Mouse (Mus musculus): Measurements from ENCODE around the gene Lcor. TPM values are rescaled to one million over a fixed set of nuclear protein-coding genes. Genes with fewer than 3 reads are reported as not detected.

The Lcor gene
- total RNA-seq, 4 experiments from 2014 or later: 18.7 to 21.9 (median 20.4) TPM

DNA sequence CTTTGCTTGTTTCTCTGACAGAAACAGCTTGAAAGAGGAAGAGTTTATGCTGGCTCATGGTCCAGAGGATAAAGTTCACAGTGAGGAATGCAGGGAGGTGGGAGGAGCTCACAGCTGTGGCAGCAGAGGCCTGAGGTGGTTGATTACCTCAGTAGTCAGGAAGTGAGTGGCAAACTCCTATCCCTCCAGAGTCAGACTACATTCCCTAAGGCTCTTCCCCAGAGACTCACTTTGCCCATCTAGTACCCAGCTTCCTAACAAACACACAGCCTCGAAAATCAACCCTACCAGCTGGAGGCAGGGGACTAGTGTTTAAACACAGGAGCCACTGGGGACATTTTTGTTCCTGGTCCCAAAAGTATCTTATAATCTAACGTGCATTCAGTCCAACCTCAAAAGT lies 7.5 kb upstream of the Lcor start:
- DNase-seq (ENCODE audit: low spot score in 2 of 2): no peak

- DNase-seq (ENCODE audit: low spot score in 2 of 2): no peak
Observed at GRCm38 (mm10) chr19:41476530-41477249, 5.7 kb upstream of the Lcor start.

GRCm38 (mm10) chr19:41481030-41481886 lies 1.2 kb upstream of the Lcor start:
- DNase-seq (ENCODE audit: low spot score in 2 of 2): peak; percentile 19 to 25

DNA sequence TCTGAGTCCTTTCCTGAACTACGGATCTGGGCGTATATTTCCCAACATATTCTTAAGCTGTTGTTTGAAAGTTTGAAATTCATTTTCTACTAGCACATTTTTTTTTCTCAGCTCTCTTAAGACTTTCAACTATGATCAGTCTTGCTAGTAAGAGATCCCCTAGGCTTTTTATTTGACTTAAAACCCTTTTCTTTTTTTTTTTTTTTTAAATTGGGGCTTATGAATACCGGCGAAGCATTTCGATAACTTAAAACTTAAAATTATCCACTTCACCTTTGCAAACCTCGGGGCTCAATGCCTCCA lies 599 bp upstream of the Lcor start:
- DNase-seq (ENCODE audit: low spot score in 2 of 2): no peak

GRCm38 (mm10) chr19:41482909-41483444 lies 540 bp downstream of the Lcor start:
- DNase-seq (ENCODE audit: low spot score in 2 of 2): peak; percentile 51 to 52

DNA sequence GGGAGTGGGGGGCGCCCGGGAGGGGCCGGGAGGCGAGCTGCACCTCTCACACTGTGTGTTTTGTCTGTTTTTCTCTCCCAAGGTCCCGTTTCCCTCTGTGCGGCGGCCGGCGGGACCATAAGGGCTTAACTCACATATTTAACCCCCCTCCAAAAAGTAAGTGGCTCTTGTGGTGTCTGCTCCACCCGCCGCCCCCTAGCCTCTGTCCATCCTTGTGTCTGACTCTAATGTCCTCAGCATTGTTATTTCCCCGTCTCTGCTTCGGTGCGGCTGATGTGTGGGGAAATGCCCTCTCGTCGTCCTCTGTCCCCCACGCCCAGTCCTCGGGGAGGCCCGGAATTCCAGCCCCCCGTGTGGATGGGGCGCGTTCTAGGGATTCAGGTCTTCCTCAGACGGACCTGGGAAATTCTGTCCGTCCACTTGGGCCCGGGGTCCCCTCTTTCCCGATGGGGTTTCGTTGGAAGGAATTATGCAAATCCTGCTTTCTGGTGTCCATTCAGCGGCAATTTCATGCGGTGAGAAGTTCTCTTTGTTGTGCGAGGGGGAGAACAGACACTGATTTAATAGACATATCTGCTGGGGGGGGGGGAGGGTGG lies 1.1 kb downstream of the Lcor start:
- peak; percentile 12 for DNase-seq (ENCODE audit: low spot score in 2 of 2)

GRCm38 (mm10) chr19:41484361-41484760 lies 1.9 kb downstream of the Lcor start:
- DNase-seq (ENCODE audit: low spot score in 2 of 2): no peak

DNA sequence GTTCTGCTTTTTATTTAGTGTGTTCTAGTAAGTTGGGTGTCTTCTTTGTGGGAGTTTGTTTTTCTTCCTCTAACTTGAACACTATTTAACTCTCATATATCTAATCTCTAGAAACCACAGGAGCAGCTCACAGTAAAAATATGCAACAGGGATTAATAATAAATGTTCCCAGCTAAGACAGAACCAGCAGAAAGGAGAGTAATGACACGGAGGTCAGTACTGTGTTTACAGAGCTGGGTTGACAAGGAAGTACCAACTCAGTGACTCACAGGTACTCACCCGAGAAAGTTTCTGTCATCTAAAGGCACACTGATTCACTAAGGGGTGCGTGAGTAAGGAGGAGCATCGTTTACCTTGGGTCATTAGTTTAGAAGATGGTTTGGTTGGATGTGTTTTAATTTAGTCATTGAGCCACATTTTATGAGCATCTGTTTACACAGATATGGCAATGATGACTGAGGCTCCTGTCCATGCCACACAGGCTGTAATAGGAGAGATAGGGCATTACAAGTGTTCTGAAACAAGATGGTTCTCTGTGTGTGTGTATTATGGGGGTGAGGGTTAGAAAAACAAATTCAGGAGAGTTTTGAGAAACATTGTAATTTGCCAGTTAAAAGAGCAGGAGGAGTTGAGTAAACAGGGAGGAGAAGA lies 13.1 kb downstream of the Lcor start:
- DNase-seq (ENCODE audit: low spot score in 2 of 2): no peak

DNA sequence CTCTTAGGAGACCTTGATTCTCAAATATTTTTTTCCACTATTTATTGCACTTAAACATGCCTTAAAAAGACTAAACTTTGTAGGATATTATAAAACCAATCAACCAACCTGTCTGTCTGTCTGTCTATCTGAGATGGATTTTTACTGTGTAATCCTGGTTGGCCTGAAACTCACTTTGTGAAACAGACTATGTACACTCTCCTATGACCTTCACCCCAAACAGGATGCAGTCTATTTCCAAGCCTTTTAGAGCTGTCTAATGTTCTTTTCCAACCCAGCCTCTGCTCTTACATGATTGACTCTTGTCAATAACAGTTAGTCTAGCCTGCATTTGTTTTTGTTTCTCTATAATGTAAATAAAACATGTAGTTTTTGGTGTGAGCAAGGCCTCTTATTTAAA lies 13.6 kb downstream of the Lcor start:
- no peak for DNase-seq (ENCODE audit: low spot score in 2 of 2)

- no peak for DNase-seq (ENCODE audit: low spot score in 2 of 2)
Observed at GRCm38 (mm10) chr19:41507872-41508271, 25.4 kb downstream of the Lcor start.

DNA sequence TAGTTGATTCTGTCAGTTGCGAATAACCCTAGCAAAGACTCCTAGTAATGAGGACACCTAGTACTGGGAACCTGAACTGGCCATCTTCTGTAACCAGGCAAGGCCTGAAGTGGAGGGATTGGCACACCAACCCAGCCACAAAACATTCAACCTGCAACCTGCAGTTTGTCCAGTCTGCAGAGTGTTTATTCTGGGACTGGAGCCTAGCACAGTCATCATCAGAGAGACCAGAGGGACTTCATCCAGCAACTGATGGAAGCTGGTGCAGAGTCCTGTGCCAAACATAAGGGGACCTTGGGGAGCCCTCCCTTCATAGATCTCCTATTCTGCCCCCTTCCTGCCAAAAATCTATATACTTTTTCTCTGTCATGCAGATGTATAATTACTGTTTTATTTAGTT lies 32.4 kb downstream of the Lcor start:
- DNase-seq (ENCODE audit: low spot score in 2 of 2): no peak

DNA sequence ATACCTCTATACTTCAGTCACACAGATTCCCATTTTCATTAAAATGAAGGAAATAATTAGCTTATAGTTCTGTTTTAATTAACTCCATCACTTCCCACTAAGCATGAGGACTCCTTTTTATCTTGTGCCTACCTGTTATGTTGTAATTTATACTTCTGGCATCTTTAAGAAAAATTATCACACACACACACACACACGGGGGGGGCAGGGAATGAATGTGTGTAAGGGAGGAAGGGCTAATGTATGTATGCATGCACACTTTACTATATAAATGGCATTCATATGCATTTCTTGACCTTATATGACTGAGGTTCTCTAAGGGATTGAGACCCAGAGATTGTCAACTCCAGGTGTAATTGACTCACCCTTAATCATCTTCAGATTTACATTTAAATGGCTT lies 33.1 kb downstream of the Lcor start:
- DNase-seq (ENCODE audit: low spot score in 2 of 2): no peak

DNA sequence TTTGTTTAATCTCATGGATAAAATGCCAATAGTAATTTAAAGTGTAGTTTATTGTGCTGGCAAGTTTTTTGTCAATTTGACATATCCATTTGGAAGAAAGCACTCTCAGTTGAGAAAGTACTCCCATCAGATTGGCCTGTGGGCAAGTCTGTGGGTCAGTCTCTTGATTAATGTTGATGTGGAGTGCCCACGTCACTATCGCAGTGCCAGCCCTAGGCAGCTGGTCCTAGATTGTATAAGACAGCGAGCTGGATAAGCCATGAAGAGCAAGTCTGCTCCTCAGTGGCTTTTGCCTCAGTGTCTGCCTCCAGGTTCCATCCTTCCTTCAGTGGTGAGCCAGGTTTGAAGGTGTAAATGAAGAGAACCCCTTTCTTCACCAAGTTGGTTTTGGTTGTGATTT lies 34.6 kb downstream of the Lcor start:
- no peak for DNase-seq (ENCODE audit: low spot score in 2 of 2)

DNA sequence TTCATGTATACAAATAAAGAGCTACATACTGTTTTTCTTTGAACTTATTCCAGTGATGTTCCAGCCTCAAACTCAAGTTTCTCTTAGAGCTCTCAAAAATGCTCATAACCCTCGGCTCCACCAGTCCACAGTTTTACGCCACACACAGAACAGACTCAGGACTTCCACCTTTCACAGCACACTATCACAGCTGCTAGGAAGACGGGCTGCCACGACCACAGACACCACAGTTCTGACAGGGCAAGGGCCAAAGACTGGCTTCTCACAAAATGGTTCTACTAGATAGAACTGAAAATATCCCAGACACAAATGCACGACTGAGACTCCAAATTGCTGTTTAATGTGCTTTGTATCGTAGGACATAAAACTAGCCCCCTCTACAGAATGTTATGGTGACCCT lies 36.7 kb downstream of the Lcor start:
- DNase-seq (ENCODE audit: low spot score in 2 of 2): no peak

DNA sequence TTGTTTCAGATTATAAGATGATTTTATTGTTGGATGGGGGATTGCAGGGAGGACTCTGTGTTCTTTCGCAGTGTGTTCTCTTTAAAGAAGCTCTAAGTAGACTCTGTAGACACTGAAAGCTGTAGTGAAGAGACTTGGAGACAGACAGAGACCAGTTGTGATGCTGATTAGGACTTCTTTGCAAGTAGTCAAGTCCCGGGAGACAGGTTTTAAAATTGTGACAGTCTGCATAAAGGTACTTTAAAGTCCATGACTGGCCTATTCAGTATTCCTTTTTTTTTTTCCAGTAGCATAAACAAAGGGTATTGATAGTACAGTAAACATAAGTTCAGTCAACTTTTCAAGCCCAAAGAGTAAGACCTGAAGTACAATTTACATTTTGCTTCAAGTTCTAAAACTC lies 39.8 kb downstream of the Lcor start:
- DNase-seq (ENCODE audit: low spot score in 2 of 2): no peak

GRCm38 (mm10) chr19:41523798-41524563 lies 41.5 kb downstream of the Lcor start:
- DNase-seq (ENCODE audit: low spot score in 2 of 2): no peak

GRCm38 (mm10) chr19:41529169-41529568 lies 46.7 kb downstream of the Lcor start:
- DNase-seq (ENCODE audit: low spot score in 2 of 2): no peak

GRCm38 (mm10) chr19:41534021-41534420 lies 51.6 kb downstream of the Lcor start:
- no peak for DNase-seq (ENCODE audit: low spot score in 2 of 2)

GRCm38 (mm10) chr19:41556981-41557380 lies 74.5 kb downstream of the Lcor start:
- peak; percentile 9 to 21 for DNase-seq (ENCODE audit: low spot score in 2 of 2)

GRCm38 (mm10) chr19:41557491-41557890 lies 75.1 kb downstream of the Lcor start:
- no peak for DNase-seq (ENCODE audit: low spot score in 2 of 2)

- no peak for DNase-seq (ENCODE audit: low spot score in 2 of 2)
Observed at GRCm38 (mm10) chr19:41558891-41559486, 76.6 kb downstream of the Lcor start.

Measured in layer of hippocampus, adult 8-10 months (tissue).